Mouse (Mus musculus): ENCODE measurements around the gene Plch2.

- no peak for TF ChIP-seq TAL1 (IDR thresholded peaks at IDR 0.05; ENCODE audit: low read length)
- TF ChIP-seq GATA1 (IDR thresholded peaks at IDR 0.05; ENCODE audit: low read length), result no peak
Observed at GRCm38 (mm10) chr4:155056724-155057123, at the start of gene Plch2.

Data from erythroblast, embryonic 14.5 days (primary cell).